Mouse (Mus musculus) thymus, adult 18-20 months (tissue): ENCODE measurements at regions not wholly inside any gene's neighbourhood (a gene's known extent, or its start where the extent isn't known, plus 50 kb on each side); places are given as distances from the start of the nearest gene placed in this dataset.
A peak's percentile ranks its signal among the peaks of the same experiment; 100 is the strongest.

Experiments
- DNase-seq, 2 experiments: peaks; one replicate each; pipeline ENCODE4 v3.0.0; 2022; ENCODE audit warnings: mixed read lengths in 2 of 2

GRCm38 (mm10) chr5:111789904-111790303, 56.2 kb downstream of the Gm26897 start:
- no peak for DNase-seq

GRCm38 (mm10) chr5:111790527-111790926, 56.8 kb downstream of the Gm26897 start:
- no peak for DNase-seq

- DNase-seq, result no peak
Observed at GRCm38 (mm10) chr5:111791089-111791561, 57.4 kb downstream of the Gm26897 start.

GRCm38 (mm10) chr5:111792746-111793145, 59.0 kb downstream of the Gm26897 start:
- DNase-seq, result no peak

- no peak for DNase-seq
Observed at GRCm38 (mm10) chr5:111793178-111793577, 59.5 kb downstream of the Gm26897 start.

- no peak for DNase-seq
Observed at GRCm38 (mm10) chr5:111796889-111797288, 63.2 kb downstream of the Gm26897 start.

- peak in 1 of 2 experiments; percentile 9 for DNase-seq
Observed at GRCm38 (mm10) chr5:111799700-111800311, 66.1 kb downstream of the Gm26897 start.

- DNase-seq, result no peak
Observed at GRCm38 (mm10) chr5:111800511-111800910, 66.8 kb downstream of the Gm26897 start.

GRCm38 (mm10) chr5:111801051-111801450, 67.3 kb downstream of the Gm26897 start:
- no peak for DNase-seq

GRCm38 (mm10) chr5:111804542-111804941, 70.8 kb downstream of the Gm26897 start:
- no peak for DNase-seq

GRCm38 (mm10) chr5:111805150-111805549, 71.4 kb downstream of the Gm26897 start:
- no peak for DNase-seq

GRCm38 (mm10) chr5:111805761-111806191, 72.1 kb downstream of the Gm26897 start:
- no peak for DNase-seq

- DNase-seq, result no peak
Observed at GRCm38 (mm10) chr5:111810079-111810808, 76.5 kb downstream of the Gm26897 start.

GRCm38 (mm10) chr5:111812581-111812980, 78.9 kb downstream of the Gm26897 start:
- DNase-seq, result no peak

- no peak for DNase-seq
Observed at GRCm38 (mm10) chr5:111813090-111813753, 79.5 kb downstream of the Gm26897 start.

GRCm38 (mm10) chr5:111814893-111815760, 81.4 kb downstream of the Gm26897 start:
- DNase-seq, result no peak

GRCm38 (mm10) chr5:111820963-111821362, 87.2 kb downstream of the Gm26897 start:
- no peak for DNase-seq

- DNase-seq, result no peak
Observed at GRCm38 (mm10) chr5:111822882-111823281, 89.2 kb downstream of the Gm26897 start.

- no peak for DNase-seq
Observed at GRCm38 (mm10) chr5:111823420-111823819, 89.7 kb downstream of the Gm26897 start.

GRCm38 (mm10) chr5:111823842-111824241, 90.1 kb downstream of the Gm26897 start:
- no peak for DNase-seq

GRCm38 (mm10) chr5:111824600-111825130, 90.9 kb downstream of the Gm26897 start:
- no peak for DNase-seq

- no peak for DNase-seq
Observed at GRCm38 (mm10) chr5:111829891-111830290, 96.2 kb downstream of the Gm26897 start.
